Mouse (Mus musculus) lung, adult 18-20 months (tissue): Measurements from ENCODE around the gene Lrrc9.

Experiments
- DNase-seq, 2 experiments: peaks; one replicate each; pipeline ENCODE4 v3.0.0; 2022; ENCODE audit warnings: mixed read lengths in 2 of 2

The Lrrc9 gene

GRCm38 (mm10) chr12:72476773-72477450, 35.2 kb downstream of the Lrrc9 start:
- DNase-seq: no peak

GRCm38 (mm10) chr12:72482226-72482625, 40.6 kb downstream of the Lrrc9 start:
- no peak for DNase-seq

DNA sequence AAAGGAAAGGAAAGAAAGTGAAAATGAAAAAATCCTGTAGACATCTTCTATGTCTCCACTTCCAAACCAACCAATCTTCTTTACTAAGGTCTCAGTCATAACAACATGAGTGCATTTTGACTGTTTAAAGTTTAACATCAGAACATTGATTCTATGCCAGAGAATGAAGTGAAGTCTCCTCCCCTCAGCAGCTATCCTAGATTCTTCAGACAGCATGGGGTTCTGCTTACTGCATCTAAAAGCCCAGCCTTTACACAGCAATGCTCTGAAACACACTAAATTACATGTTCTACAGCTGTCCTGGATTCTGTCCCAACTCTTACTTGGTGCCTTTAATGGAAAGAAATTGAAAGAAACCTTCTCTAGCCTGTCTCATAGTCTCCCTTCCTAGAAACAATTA, 43.2 kb downstream of the Lrrc9 start:
- DNase-seq: no peak

DNA sequence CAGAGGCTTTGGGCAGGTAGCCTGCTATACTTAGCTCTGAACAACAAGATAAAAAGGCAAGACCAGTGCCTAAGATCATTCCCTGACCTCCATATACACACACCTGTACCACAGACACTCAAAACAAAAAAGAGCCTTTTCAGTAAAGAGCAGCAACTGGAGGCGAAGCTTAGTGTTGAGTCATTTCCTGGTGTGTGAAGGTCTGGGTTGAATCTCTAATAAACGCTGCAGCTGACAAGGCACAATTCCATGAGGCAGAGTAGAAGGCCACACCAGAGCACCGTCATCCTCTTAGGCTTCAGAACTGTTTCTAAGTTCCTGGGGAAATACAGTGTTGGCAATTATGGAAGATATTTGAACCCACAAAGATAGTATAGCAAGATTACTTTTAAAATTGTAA, 45.8 kb downstream of the Lrrc9 start:
- DNase-seq: no peak

DNA sequence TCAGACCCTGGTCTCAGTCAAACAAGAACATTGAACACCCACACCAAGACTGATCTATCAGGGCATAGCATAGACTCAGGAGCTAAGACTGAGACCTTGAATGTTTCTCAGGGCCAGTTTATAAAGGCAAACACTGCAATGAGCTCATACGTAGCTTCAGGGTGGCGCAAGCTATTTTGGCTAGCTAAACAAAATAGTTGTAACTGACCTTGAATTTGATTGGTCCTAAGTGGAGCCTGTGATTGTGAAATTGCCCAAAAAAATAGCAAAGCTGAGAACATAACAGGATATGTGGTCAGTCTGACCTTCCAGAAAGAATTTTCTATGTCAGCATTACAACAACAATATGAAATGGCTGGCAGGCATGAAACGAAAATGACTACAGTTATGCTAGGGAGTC, 48.3 kb downstream of the Lrrc9 start:
- DNase-seq: peak; percentile 7 to 39

DNA sequence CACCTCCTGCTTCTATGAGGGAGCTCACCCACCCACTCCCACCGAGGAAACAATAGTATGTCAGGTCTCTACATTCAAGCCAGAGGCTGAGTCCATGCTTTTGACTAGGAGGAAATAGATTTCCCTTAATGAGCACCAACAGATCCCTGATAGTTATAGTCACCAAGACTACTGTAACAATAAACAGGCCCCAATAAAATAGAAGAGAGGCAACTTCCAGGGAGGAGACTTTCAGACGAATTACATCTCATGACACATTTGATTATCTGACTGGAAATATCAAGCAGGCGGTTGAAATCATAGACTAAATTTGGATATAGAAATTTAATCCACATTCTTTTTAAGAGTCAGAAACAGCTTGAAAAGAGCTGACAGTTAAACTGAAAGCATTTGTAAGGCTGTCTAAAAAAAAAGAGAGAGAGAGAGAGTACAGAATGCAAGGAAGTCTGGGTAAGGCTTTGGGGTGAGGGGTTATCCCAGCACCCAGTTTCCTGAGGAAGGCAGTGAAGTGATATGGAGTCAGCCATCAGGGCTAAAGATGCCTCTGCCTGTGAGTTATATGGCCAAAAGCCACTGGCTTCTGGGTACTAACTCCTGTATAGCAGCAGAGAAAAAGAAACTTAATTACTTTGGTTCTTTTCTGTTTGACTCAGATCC, 49.5 kb downstream of the Lrrc9 start:
- no peak for DNase-seq

- DNase-seq: no peak
Measured at GRCm38 (mm10) chr12:72496866-72497600, 55.4 kb downstream of the Lrrc9 start.

GRCm38 (mm10) chr12:72509606-72510005, 67.9 kb downstream of the Lrrc9 start:
- DNase-seq: no peak

DNA sequence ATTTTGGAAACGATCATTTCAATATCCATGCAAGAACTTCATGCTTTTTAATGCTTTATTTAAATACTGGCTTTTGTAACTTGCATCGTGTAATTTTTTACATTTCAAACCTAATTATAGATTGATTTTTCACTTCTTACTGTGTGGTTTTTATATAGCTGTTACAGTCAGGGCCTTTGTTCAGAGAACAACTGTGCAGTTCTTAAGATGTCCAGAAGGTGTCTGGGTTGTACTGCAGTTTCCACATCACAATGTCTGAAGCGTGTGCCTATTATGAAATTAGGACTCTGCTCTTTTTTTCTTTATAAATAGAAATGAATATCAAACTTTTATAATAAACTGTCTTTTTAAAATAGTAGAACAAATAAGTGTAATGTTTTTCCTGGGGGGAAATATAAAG, 73.8 kb downstream of the Lrrc9 start:
- DNase-seq: no peak

- DNase-seq: no peak
Measured at GRCm38 (mm10) chr12:72518114-72518728, 76.6 kb downstream of the Lrrc9 start.

GRCm38 (mm10) chr12:72519352-72519751, 77.7 kb downstream of the Lrrc9 start:
- no peak for DNase-seq

DNA sequence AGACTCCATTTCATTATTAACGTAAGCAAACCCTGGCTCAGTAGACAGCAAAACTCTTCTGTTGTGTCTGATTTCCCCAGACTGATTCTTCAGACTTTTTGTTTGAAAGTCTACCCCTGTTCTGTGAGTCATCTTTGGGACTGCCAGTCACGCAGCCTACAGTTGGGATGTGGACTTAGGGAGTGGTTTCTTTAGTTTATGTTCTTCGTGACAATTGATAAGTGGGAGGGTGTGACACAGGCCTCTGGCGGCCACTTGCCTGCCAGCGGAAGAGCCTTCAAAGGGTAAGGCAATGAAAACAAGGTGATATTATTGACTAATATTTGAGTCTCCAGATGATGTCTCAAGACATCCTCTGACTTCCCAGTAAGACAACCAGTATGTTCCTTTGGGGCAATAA, 78.2 kb downstream of the Lrrc9 start:
- DNase-seq: no peak

- DNase-seq: peak; percentile 46 to 53
Measured at GRCm38 (mm10) chr12:72520645-72521044, 79.0 kb downstream of the Lrrc9 start.

DNA sequence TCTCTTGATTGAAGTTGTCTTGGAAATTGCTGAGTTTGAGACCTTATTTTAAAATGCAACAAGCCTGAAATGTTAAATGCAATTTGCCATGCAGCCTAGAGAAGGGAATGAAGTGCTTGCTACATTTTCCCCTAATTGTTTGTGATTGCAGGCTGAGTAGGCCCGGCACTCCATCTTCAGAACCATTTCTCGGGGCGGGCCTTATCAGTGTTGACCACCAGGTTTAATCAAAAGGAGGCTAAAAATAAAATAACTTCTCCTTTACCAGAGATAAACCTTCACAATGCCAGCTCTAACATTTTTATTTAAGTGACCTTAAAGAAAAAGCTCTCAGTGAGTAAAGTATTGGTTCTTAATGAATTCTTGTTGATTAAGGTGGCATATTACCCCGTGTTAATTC, 83.9 kb downstream of the Lrrc9 start:
- no peak for DNase-seq

DNA sequence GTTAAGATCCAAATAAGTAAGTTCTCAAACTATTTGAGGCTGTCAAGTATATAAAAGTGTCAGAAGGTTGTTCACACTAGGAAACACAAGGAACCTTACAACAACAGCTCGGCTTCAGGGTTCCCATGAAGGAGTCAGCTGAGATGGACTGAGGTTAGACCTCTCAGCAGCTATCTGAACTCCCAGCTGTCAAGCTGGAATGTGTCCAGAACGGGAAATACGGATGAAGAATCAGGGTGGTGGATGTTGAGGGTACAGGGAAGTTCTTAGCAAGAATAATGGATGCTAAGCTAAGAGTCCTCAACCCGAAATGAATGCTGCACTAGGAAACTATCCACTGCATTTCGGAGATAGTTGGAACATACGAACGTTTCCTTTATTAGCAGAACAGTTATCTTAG, 90.6 kb downstream of the Lrrc9 start:
- DNase-seq: no peak

GRCm38 (mm10) chr12:72533986-72534385, 92.3 kb downstream of the Lrrc9 start:
- DNase-seq: no peak

DNA sequence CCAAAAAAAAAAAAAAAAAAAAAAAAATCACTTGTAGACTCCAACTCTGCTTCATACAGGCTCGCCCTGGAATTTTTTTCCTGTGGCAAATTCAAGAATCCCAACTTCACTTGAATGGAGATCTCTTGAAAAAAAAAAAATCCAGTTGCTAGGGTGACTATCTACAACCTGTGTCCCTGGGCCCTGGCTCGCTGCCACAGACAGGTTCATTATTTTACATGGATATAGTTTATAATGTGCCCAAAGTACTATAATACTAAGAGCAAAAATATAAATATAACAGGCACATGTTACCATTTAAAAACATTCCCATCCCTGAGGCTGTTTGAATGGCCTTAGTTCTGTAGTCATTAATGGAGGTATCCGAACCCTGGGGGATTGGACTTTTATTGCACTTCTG, 93.9 kb downstream of the Lrrc9 start:
- DNase-seq: peak in 1 of 2 experiments; percentile 11

DNA sequence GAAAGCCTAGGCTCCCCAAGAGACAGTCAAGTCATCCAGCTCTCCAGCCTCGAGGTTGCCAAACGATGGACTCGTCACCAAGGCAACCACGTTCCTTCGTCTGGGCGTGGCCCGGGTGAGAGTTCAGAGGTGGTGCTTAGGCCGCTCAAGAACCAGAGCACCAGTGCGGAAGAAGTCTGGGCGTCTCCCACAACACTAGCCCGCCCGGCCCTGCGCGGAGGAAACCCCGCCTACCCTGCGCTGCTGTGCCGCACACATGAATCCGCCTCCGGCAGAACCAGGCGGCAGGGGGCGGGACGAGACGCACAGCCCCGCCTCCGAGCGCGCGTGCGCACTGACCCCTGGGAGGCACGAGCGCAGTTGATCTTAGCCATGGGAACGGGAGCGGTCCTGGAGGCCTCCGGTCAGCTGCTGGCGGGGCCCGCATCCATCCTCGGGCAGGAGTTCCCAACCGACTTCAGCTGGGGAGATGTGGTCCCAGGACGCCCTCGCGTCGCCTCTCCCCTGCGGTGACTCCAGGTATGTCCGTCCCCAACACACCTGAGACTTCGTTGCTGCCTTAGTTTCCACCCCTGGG, 94.4 kb downstream of the Lrrc9 start, which contains the start of gene Pcnx4:
Pcnx4 (plus strand) TSS at position 363 of the 577 bp plus-strand sequence.
- DNase-seq: peak; percentile 97 to 98

DNA sequence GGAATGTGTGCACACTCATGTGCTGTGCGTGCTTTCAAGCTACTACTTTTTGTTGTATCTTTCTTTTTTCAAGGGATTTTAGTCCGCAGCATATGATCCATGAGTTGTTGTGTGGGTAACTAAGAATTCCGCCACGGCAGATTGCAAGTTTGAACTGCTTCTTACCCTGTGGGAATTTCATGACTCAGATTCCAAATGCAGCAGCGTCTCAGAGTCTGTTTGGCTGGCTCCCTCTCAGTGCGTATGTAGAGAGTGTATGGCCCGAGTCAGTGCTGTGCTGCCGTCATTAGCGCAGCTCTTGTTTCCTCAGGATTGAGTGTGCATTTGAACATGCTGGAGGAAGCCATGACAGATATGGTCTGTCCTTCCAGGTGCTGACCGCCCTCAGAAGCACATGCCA, 96.9 kb downstream of the Lrrc9 start:
- DNase-seq: no peak

DNA sequence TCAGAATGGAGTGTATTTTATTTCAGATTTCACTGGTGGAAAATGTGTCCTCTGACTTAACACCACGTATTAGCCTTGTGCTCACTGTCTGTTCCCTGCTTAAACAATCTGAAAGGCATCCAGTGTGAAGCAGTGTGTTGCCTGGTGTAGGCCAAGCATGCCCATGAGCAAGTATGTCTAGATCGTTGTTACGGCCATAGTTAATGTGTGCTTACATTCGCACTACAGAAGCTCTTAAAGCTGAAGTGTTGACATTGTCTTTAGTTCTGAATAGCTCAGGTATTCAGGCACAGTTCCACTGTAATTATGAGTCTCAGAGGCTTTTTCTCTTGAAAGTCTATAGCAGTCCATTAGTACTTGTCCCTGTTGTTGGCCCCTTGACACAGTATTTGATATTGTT, 112.7 kb downstream of the Lrrc9 start:
- DNase-seq: peak; percentile 7 to 43

GRCm38 (mm10) chr12:72564281-72564795, 122.7 kb downstream of the Lrrc9 start:
- DNase-seq: no peak
